Mouse (Mus musculus) CH12.LX (cell line): ENCODE data around the gene Cdkn2aipnl. TPM values are rescaled to one million over a fixed set of nuclear protein-coding genes. Genes with fewer than 3 reads are reported as not detected.

Experiments used
- DNase-seq: peaks from one replicate; pipeline ENCODE4 v3.0.0-alpha.2; 2013; ENCODE audit errors: extremely low read depth
- H3K27ac ChIP-seq: 2 replicates; pipeline ENCODE4 v1.5.1; 2012; ENCODE audit warnings: low read depth, mild to moderate bottlenecking, control low read depth, moderate library complexity; ENCODE audit not compliant: insufficient read depth
- H3K27me3 ChIP-seq: replicated peaks from 2 replicates; pipeline ENCODE3; 2012; ENCODE audit warnings: inconsistent platforms
- H3K36me3 ChIP-seq, 2 experiments: replicated peaks in 1 of 2; 2 replicates each; pipeline versions ENCODE3 to v1.6.1; 2012; ENCODE audit warnings: inconsistent platforms in 1 of 2, low read length in 1 of 2, mild to moderate bottlenecking in 1 of 2, mixed read lengths in 1 of 2, moderate library complexity in 1 of 2; ENCODE audit not compliant: control insufficient read depth in 1 of 2, insufficient read depth in 1 of 2
- H3K4me1 ChIP-seq, 2 experiments: 2 replicates each; pipeline ENCODE4 v1.6.1; 2012; ENCODE audit warnings: inconsistent platforms in 1 of 2, moderate library complexity in 1 of 2; ENCODE audit not compliant: insufficient read depth in 2 of 2, control insufficient read depth in 1 of 2
- H3K4me2 ChIP-seq: 2 replicates; pipeline ENCODE4 v1.6.1; 2012; ENCODE audit warnings: low read depth, mild to moderate bottlenecking, control low read depth; ENCODE audit not compliant: poor library complexity, insufficient read depth, severe bottlenecking
- H3K4me3 ChIP-seq, 3 experiments: fragments of 150-350 bp in 1 of 3; sonication (generic) in 1 of 3; replicated peaks in 1 of 3; 2 replicates each; pipeline versions ENCODE3 to v1.5.1; 2011 to 2012; ENCODE audit warnings: low read depth in 2 of 3, low read length in 2 of 3, mild to moderate bottlenecking in 2 of 3, moderate library complexity in 2 of 3, control low read depth in 1 of 3, improper control_type of control experiment in 1 of 3, inconsistent platforms in 1 of 3, mixed read lengths in 1 of 3; ENCODE audit not compliant: poor library complexity in 1 of 3
- H3K79me2 ChIP-seq: replicated peaks from 2 replicates; pipeline ENCODE4 v1.6.1; 2012; ENCODE audit warnings: mild to moderate bottlenecking, moderate library complexity; ENCODE audit not compliant: control insufficient read depth, poor library complexity, insufficient read depth, severe bottlenecking; ENCODE audit errors: extremely low read depth
- H3K9ac ChIP-seq: 2 replicates; pipeline ENCODE4 v1.6.1; 2012; ENCODE audit warnings: low read depth, mild to moderate bottlenecking, control low read depth, moderate library complexity; ENCODE audit not compliant: insufficient read depth
- H3K9me3 ChIP-seq: replicated peaks from 2 replicates; pipeline ENCODE3; 2012; ENCODE audit warnings: low read length, inconsistent platforms, mixed read lengths
- BHLHE40 ChIP-seq: IDR thresholded peaks from 2 replicates; pipeline ENCODE4 v1.6.1; 2011; ENCODE audit warnings: mild to moderate bottlenecking, low read depth, low read length, improper control_type of control experiment
- CTCF ChIP-seq, 2 experiments: IDR thresholded peaks in 1 of 2; conservative IDR thresholded peaks in 1 of 2; 2 replicates each; pipeline ENCODE4 v1.5.1; 2011 to 2012; ENCODE audit warnings: low read depth in 2 of 2, low read length in 2 of 2, improper control_type of control experiment in 1 of 2, inconsistent platforms in 1 of 2, mild to moderate bottlenecking in 1 of 2, moderate library complexity in 1 of 2
- EP300 ChIP-seq: IDR thresholded peaks from 2 replicates; pipeline ENCODE4 v1.6.1; 2011; ENCODE audit warnings: low read length, improper control_type of control experiment
- JUND ChIP-seq: conservative IDR thresholded peaks from 2 replicates; pipeline ENCODE4 v1.6.1; 2011; ENCODE audit warnings: low read depth, low read length, improper control_type of control experiment
- KAT2A ChIP-seq: IDR thresholded peaks from 2 replicates; pipeline ENCODE4 v1.6.1; 2012; ENCODE audit warnings: low read length, improper control_type of control experiment, inconsistent platforms; ENCODE audit not compliant: insufficient replicate concordance
- MYC ChIP-seq: IDR thresholded peaks from 2 replicates; pipeline ENCODE4 v1.6.1; 2011; ENCODE audit warnings: low read depth, mild to moderate bottlenecking, improper control_type of control experiment, low read length
- NELFE ChIP-seq: IDR thresholded peaks from 2 replicates; pipeline ENCODE4 v1.6.1; 2011; ENCODE audit warnings: low read depth, low read length, improper control_type of control experiment
- PAX5 ChIP-seq: IDR thresholded peaks from 2 replicates; pipeline ENCODE4 v1.6.1; 2012; ENCODE audit warnings: low read length, inconsistent platforms, mixed read lengths
- RCOR1 ChIP-seq: conservative IDR thresholded peaks from 2 replicates; pipeline ENCODE4 v1.6.1; 2012; ENCODE audit warnings: low read depth, mild to moderate bottlenecking, inconsistent platforms, low read length, improper control_type of control experiment
- UBTF ChIP-seq: IDR thresholded peaks from 2 replicates; pipeline ENCODE4 v1.6.1; 2012; ENCODE audit warnings: low read depth, mild to moderate bottlenecking, inconsistent platforms, low read length, improper control_type of control experiment, moderate library complexity
- ZMIZ1 ChIP-seq: IDR thresholded peaks from 2 replicates; pipeline ENCODE4 v1.6.1; 2012; ENCODE audit warnings: low read depth, mild to moderate bottlenecking, inconsistent platforms, low read length, improper control_type of control experiment
- ZNF384 ChIP-seq: IDR thresholded peaks from 2 replicates; pipeline ENCODE4 v1.6.1; 2012; ENCODE audit warnings: low read depth, low read length, improper control_type of control experiment, inconsistent platforms
- dilution Hi-C: fragments of 300-500 bp; cut with MboI; formaldehyde crosslinking; loops from 2 replicates; pipeline ENCODE4 v1.14.3; 2020; ENCODE audit warnings: low sequenced_read_pairs; ENCODE audit not compliant: extremely low pct_unique_long_range_greater_than_20kb, extremely low pct_ligation_motif_present
- in situ Hi-C: fragments of 300-500 bp; cut with MboI; formaldehyde crosslinking; loops from 3 replicates; pipeline ENCODE4 v1.14.3; 2019; ENCODE audit warnings: low sequenced_read_pairs, low pct_ligation_motif_present, low pct_unique_long_range_greater_than_20kb, mixed read lengths
- polyA plus RNA-seq: library from polyadenylated mRNA; unstranded; fragments of >175 nt; gene quantifications from 2 replicates; pipeline ENCODE4 v1.2.1, GENCODE M21; 2012; ENCODE audit warnings: low read depth; ENCODE audit not compliant: insufficient read length
- total RNA-seq, 2 experiments: library from RNA; depleted of rRNA; stranded (reverse); fragments of 300-350 nt in 1 of 2; fragments of >200 nt in 1 of 2; gene quantifications; 2 replicates each; pipeline ENCODE4 v1.2.3; 2012 to 2014

Cdkn2aipnl gene
- total and polyA plus RNA-seq, 3 experiments: 170 to 256 (median 200) TPM

GRCm38 (mm10) chr11:52002842-52003504 is 35.5 kb downstream of the Cdkn2aipnl start:
- H3K9me3 ChIP-seq: no peaks in the 10 kb centered on the region
- in situ Hi-C loops (no loop called here), dilution Hi-C loops (no loop called here)
- peak; percentile 40 for DNase-seq
- peaks cover 7 to 45% of the 10 kb centered on the region in 2 experiments; a peak in 3 of 4 replicates for H3K4me1 ChIP-seq
- peak overlapping the region; percentile 97 for H3K4me2 ChIP-seq
- H3K27ac ChIP-seq: peak overlapping the region; percentile 92
- TF ChIP-seq MYC (no peak), JUND (no peak), NELFE (no peak), ZNF384 (peak; percentile 92), UBTF (no peak), BHLHE40 (peak; percentile 42; the same call in 1 of the 2 replicates), RCOR1 (0 out of 2 replicates have a peak, but pooled peaks have one; percentile 18), CTCF (conservative IDR thresholded peaks at IDR 0.05 in 1 of 2, IDR thresholded peaks at IDR 0.05 in 1 of 2; ENCODE audit: low read depth in 2 of 2, low read length in 2 of 2) (peak in 1 of 2 experiments; percentile 36; a peak in 2 of 4 replicates), KAT2A (no peak)
- H3K4me3 ChIP-seq: peak overlapping the region; percentile 48 to 87 (median 75)
- peaks cover 0 to 7% of the 10 kb centered on the region in 2 experiments for H3K36me3 ChIP-seq
- H3K79me2 ChIP-seq: peaks cover 27% of the 10 kb centered on the region
- peak overlapping the region; percentile 94 for H3K9ac ChIP-seq
- no peaks in the 10 kb centered on the region for H3K27me3 ChIP-seq

DNA sequence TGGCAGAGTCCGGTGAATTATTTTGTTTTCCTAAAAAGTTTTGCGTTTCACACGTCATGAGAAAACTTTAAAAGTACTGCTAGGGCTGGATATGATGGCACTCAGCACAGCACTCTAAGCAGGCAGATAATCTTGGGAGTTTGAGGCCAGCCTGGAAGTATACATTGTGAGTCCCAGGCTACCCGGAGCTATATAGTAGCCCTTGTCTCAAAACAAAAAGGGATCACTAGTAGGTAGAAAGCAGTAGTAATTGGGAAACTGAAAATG is 36.0 kb downstream of the Cdkn2aipnl start:
- Histone ChIP-seq H3K79me2 (peaks cover 22% of the 10 kb centered on the region), H3K27me3 (no peaks in the 10 kb centered on the region), H3K4me2 (peak overlapping the region; percentile 97), H3K9ac (peak overlapping the region; percentile 94), H3K4me3 (peak overlapping the region; percentile 48 to 87 (median 75)), H3K27ac (peak overlapping the region; percentile 92), H3K4me1 (peaks cover 7 to 40% of the 10 kb centered on the region in 2 experiments; a peak in 3 of 4 replicates), H3K36me3 (peaks cover 0 to 9% of the 10 kb centered on the region in 2 experiments), H3K9me3 (no peaks in the 10 kb centered on the region)
- TF ChIP-seq BHLHE40: no peak
- peak; percentile 27; the same call in 1 of the 2 replicates for TF ChIP-seq ZMIZ1
- no peak for TF ChIP-seq PAX5
- TF ChIP-seq EP300: no peak
- in situ Hi-C loops (no loop called here), dilution Hi-C loops (no loop called here)
- DNase-seq: no peak
